Mouse (Mus musculus) heart, embryonic 13.5 days (tissue): Measurements from ENCODE around the gene Lgals2. TPM values are rescaled to one million over a fixed set of nuclear protein-coding genes. Genes with fewer than 3 reads are reported as not detected.
A peak's percentile ranks its signal among the peaks of the same experiment; 100 is the strongest.

Source experiments
- ATAC-seq: fragments of 200-750 bp; cut with Nextera tagmentation; 2 replicates; pipeline ENCODE4 v1.8.0; 2017; ENCODE audit warnings: moderate TSS enrichment; ENCODE audit not compliant: insufficient number of reproducible peaks, low FRiP score, low TSS enrichment; ENCODE audit errors: extremely low read depth
- H3K27ac ChIP-seq: fragments of 300-500 bp; sonication (generic); replicated peaks from 2 replicates; pipeline ENCODE4 v1.5.1; 2015; ENCODE audit warnings: moderate library complexity, mild to moderate bottlenecking, inconsistent platforms
- H3K27me3 ChIP-seq: fragments of 300-500 bp; sonication (generic); replicated peaks from 2 replicates; pipeline ENCODE4 v1.6.1; 2015; ENCODE audit warnings: mild to moderate bottlenecking, inconsistent platforms
- H3K36me3 ChIP-seq: fragments of 300-500 bp; sonication (generic); 2 replicates; pipeline ENCODE4 v1.6.1; 2015; ENCODE audit warnings: mild to moderate bottlenecking, inconsistent platforms
- H3K4me1 ChIP-seq: fragments of 300-500 bp; sonication (generic); 2 replicates; pipeline ENCODE4 v1.6.1; 2015; ENCODE audit warnings: inconsistent platforms
- H3K4me2 ChIP-seq: fragments of 300-500 bp; sonication (generic); 2 replicates; pipeline ENCODE4 v1.6.1; 2015; ENCODE audit warnings: inconsistent platforms, mild to moderate bottlenecking, moderate library complexity
- H3K4me3 ChIP-seq: fragments of 300-500 bp; sonication (generic); 2 replicates; pipeline ENCODE4 v1.5.1; 2015; ENCODE audit warnings: moderate library complexity, mild to moderate bottlenecking, inconsistent platforms
- H3K9ac ChIP-seq: fragments of 300-500 bp; sonication (generic); 2 replicates; pipeline ENCODE4 v1.6.1; 2015; ENCODE audit warnings: inconsistent platforms, mild to moderate bottlenecking, moderate library complexity
- H3K9me3 ChIP-seq: fragments of 300-500 bp; sonication (generic); 2 replicates; pipeline ENCODE4 v1.6.1; 2016; ENCODE audit warnings: inconsistent platforms
- WGBS: fragments of 180-500 bp; shearing (Covaris S2); methylation state at CpG from one replicate; pipeline ENCODE4 v1.1.7; 2015; ENCODE audit warnings: mixed read lengths; 5-methylcytosine and 5-hydroxymethylcytosine counted together
- polyA plus RNA-seq: library from polyadenylated mRNA; unstranded; fragments of >200 nt; fragmentation: Nextera tagmentation; extraction: Ambion mirVana; gene quantifications from 2 replicates; pipeline ENCODE4 v1.2.1, GENCODE M21; 2015

Lgals2 gene
- polyA plus RNA-seq, 1 experiment from 2014 or later: not detected

- H3K27ac ChIP-seq: peak overlapping the region; percentile 95
- no peak; the same call in 1 of the 2 replicates for ATAC-seq
- no peak overlapping the region for H3K9ac ChIP-seq
- no peaks in the 10 kb centered on the region for H3K36me3 ChIP-seq
- H3K9me3 ChIP-seq: no peaks in the 10 kb centered on the region
- no peak overlapping the region for H3K4me2 ChIP-seq
- WGBS: 90% methylated on average over 3 of the region's 3 CpGs
- H3K4me1 ChIP-seq: peaks cover 60% of the 10 kb centered on the region
- no peak overlapping the region for H3K4me3 ChIP-seq
- H3K27me3 ChIP-seq: no peaks in the 10 kb centered on the region
Observed at GRCm38 (mm10) chr15:78833582-78833981, 21.7 kb downstream of the Lgals2 start.

GRCm38 (mm10) chr15:78832701-78833123 is 22.6 kb downstream of the Lgals2 start:
- no peaks in the 10 kb centered on the region for H3K9me3 ChIP-seq
- ATAC-seq: no peak; the same call in 1 of the 2 replicates
- H3K4me1 ChIP-seq: peaks cover 67% of the 10 kb centered on the region
- peak overlapping the region; percentile 33 for H3K4me2 ChIP-seq
- no peak overlapping the region for H3K4me3 ChIP-seq
- no peaks in the 10 kb centered on the region for H3K36me3 ChIP-seq
- 18% methylated on average over 14 of the region's 14 CpGs for WGBS
- H3K27ac ChIP-seq: peak overlapping the region; percentile 95
- H3K27me3 ChIP-seq: 0 out of 2 replicates have a peak, but pooled peaks cover under 1% of the 10 kb centered on the region
- peak overlapping the region; percentile 70 for H3K9ac ChIP-seq

- ATAC-seq: peak; percentile 29; the same call in 1 of the 2 replicates
- Histone ChIP-seq H3K9ac (peak overlapping the region; percentile 70), H3K4me2 (peak overlapping the region; percentile 33), H3K27ac (peak overlapping the region; percentile 95), H3K27me3 (peaks cover 8% of the 10 kb centered on the region; the same call in 1 of the 2 replicates), H3K4me1 (peaks cover 67% of the 10 kb centered on the region), H3K36me3 (no peaks in the 10 kb centered on the region), H3K4me3 (0 out of 2 replicates have a peak overlapping the region, but pooled peaks have one; percentile 2), H3K9me3 (no peaks in the 10 kb centered on the region)
- WGBS: 40% methylated on average over 19 of the region's 19 CpGs
Observed at GRCm38 (mm10) chr15:78831720-78832657, 23.3 kb downstream of the Lgals2 start.

- Histone ChIP-seq H3K27ac (peak overlapping the region; percentile 95; the same call in 1 of the 2 replicates), H3K27me3 (peaks cover 9% of the 10 kb centered on the region; the same call in 1 of the 2 replicates), H3K4me3 (no peak overlapping the region), H3K9me3 (no peaks in the 10 kb centered on the region), H3K36me3 (no peaks in the 10 kb centered on the region), H3K4me1 (peaks cover 64% of the 10 kb centered on the region), H3K9ac (no peak overlapping the region), H3K4me2 (no peak overlapping the region)
- no peak for ATAC-seq
- 53% methylated on average over 10 of the region's 10 CpGs for WGBS
Observed at GRCm38 (mm10) chr15:78830742-78831719, 24.3 kb downstream of the Lgals2 start.

- no peak for ATAC-seq
- no peak overlapping the region for H3K9ac ChIP-seq
- H3K9me3 ChIP-seq: no peaks in the 10 kb centered on the region
- 84% methylated on average over 1 of the region's 1 CpGs for WGBS
- no peak overlapping the region for H3K4me3 ChIP-seq
- no peak overlapping the region for H3K27ac ChIP-seq
- no peaks in the 10 kb centered on the region for H3K36me3 ChIP-seq
- H3K27me3 ChIP-seq: peaks cover 15% of the 10 kb centered on the region; the same call in 1 of the 2 replicates
- peaks cover 51% of the 10 kb centered on the region for H3K4me1 ChIP-seq
- no peak overlapping the region for H3K4me2 ChIP-seq
Observed at GRCm38 (mm10) chr15:78829636-78830035, 25.7 kb downstream of the Lgals2 start.

GRCm38 (mm10) chr15:78828315-78828714 is 27.0 kb downstream of the Lgals2 start:
- H3K27ac ChIP-seq: no peak overlapping the region

GRCm38 (mm10) chr15:78826213-78827204 is 28.8 kb downstream of the Lgals2 start:
- WGBS: 20% methylated on average over 28 of the region's 28 CpGs
- Histone ChIP-seq H3K9me3 (no peaks in the 10 kb centered on the region), H3K36me3 (no peaks in the 10 kb centered on the region), H3K27me3 (peaks cover 15% of the 10 kb centered on the region; the same call in 1 of the 2 replicates), H3K4me2 (no peak overlapping the region), H3K27ac (no peak overlapping the region), H3K9ac (0 out of 2 replicates have a peak overlapping the region, but pooled peaks have one; percentile 7), H3K4me1 (peaks cover 19% of the 10 kb centered on the region), H3K4me3 (no peak overlapping the region)
- ATAC-seq: no peak

More at GRCm38 (mm10) chr15:78828315-78828714, 27.0 kb downstream of the Lgals2 start:
- no peak for ATAC-seq
- Histone ChIP-seq H3K9me3 (no peaks in the 10 kb centered on the region), H3K36me3 (no peaks in the 10 kb centered on the region), H3K9ac (no peak overlapping the region), H3K27me3 (peaks cover 15% of the 10 kb centered on the region; the same call in 1 of the 2 replicates), H3K4me2 (no peak overlapping the region), H3K4me3 (no peak overlapping the region), H3K4me1 (peaks cover 37% of the 10 kb centered on the region)
- 14% methylated on average over 5 of the region's 5 CpGs for WGBS

- ATAC-seq: no peak
- Histone ChIP-seq H3K9ac (no peak overlapping the region), H3K27me3 (peaks cover 9% of the 10 kb centered on the region), H3K36me3 (no peaks in the 10 kb centered on the region), H3K9me3 (no peaks in the 10 kb centered on the region), H3K27ac (peak overlapping the region; percentile 70), H3K4me3 (no peak overlapping the region), H3K4me1 (peaks cover 9% of the 10 kb centered on the region), H3K4me2 (no peak overlapping the region)
- WGBS: 51% methylated on average over 6 of the region's 6 CpGs
Observed at GRCm38 (mm10) chr15:78816074-78816391, 39.3 kb downstream of the Lgals2 start.

GRCm38 (mm10) chr15:78815314-78816073 is 39.8 kb downstream of the Lgals2 start:
- no peak overlapping the region for H3K4me2 ChIP-seq
- no peak overlapping the region for H3K4me3 ChIP-seq
- peaks cover 4% of the 10 kb centered on the region for H3K27me3 ChIP-seq
- ATAC-seq: no peak
- 36% methylated on average over 11 of the region's 11 CpGs for WGBS
- peak overlapping the region; percentile 70 for H3K27ac ChIP-seq
- peaks cover 9% of the 10 kb centered on the region for H3K4me1 ChIP-seq
- H3K36me3 ChIP-seq: no peaks in the 10 kb centered on the region
- no peak overlapping the region for H3K9ac ChIP-seq
- no peaks in the 10 kb centered on the region for H3K9me3 ChIP-seq
